Mouse (Mus musculus): ENCODE measurements around the gene Fchsd2. TPM values are rescaled to one million over a fixed set of nuclear protein-coding genes. Genes with fewer than 3 reads are reported as not detected.

Gene Fchsd2
- polyA plus RNA-seq (2017; shearing (Covaris generic)), result 39.1 TPM

GRCm38 (mm10) chr7:101092618-101093017 is at the start of gene Fchsd2:
Fchsd2 (plus strand) TSS chr7:101092863.

GRCm38 (mm10) chr7:101301881-101302456 is 209.3 kb downstream of the Fchsd2 start, which contains the start of gene Atg16l2:
Atg16l2 (minus strand) TSS chr7:101302251.

GRCm38 (mm10) chr7:101317014-101317413 is 224.4 kb downstream of the Fchsd2 start, which contains the start of gene Stard10:
Stard10 (plus strand) TSS chr7:101317086.

Other genes with a start within 250 kb of the Fchsd2 start
- gene Relt, start 229.4 kb upstream of the Fchsd2 start, polyA plus RNA-seq (2017; shearing (Covaris generic)), result 33.0 TPM
- gene Arhgef17, start 160.8 kb upstream of the Fchsd2 start, polyA plus RNA-seq (2017; shearing (Covaris generic)), result not detected
- not detected for gene P2ry6, start 118.2 kb upstream of the Fchsd2 start, polyA plus RNA-seq (2017; shearing (Covaris generic))
- not detected for gene P2ry2, start 80.0 kb upstream of the Fchsd2 start, polyA plus RNA-seq (2017; shearing (Covaris generic))
- gene Atg16l2, start 209.4 kb downstream of the Fchsd2 start, polyA plus RNA-seq (2017; shearing (Covaris generic)), result 54.0 TPM
- gene Stard10, start 224.2 kb downstream of the Fchsd2 start, polyA plus RNA-seq (2017; shearing (Covaris generic)), result 8.7 TPM